Mouse (Mus musculus) testis, adult 10 weeks (tissue): ENCODE data around the gene Chrnd. TPM values are rescaled to one million over a fixed set of nuclear protein-coding genes. Genes with fewer than 3 reads are reported as not detected.

Experiments used
- polyA plus RNA-seq: library from polyadenylated mRNA; stranded (reverse); fragments of 350-450 nt; fragmentation: Illumina TruSeq; extraction: RNeasy Lipid Tissue Mini Kit (QIAGEN cat#74804); gene quantifications from one replicate; pipeline ENCODE4 v1.2.3, GENCODE M21; 2014; ENCODE audit warnings: low read depth, low replicate concordance

Chrnd gene
- not detected for polyA plus RNA-seq

GRCm38 (mm10) chr1:87190429-87190828 is at the start of gene Chrnd:
TSS of gene Chrnd (plus strand) at chr1:87190607.

DNA sequence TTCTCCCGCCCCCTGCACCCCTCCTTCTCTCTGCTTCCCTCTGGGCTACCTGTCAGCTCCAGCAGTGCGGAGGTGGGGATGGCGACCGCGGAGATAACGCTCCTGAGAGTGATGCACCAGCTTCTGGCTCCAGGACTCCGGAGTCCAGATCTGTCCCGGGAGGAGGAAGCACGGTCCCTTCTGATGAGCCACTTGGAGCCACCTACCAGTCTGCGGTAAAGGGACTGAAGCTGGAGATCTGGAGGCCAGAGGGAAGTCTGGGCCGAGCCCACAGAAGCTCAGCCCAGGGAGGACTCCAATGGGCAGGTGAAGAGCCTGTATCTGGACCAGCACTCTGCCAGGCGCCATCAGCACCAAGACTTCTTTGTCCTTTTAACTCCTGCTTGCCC is 34.2 kb upstream of the Chrnd start, which contains the start of gene Ecel1:
Gene Ecel1, minus strand, starts transcription at position 323 of the 389 bp plus-strand sequence.

DNA sequence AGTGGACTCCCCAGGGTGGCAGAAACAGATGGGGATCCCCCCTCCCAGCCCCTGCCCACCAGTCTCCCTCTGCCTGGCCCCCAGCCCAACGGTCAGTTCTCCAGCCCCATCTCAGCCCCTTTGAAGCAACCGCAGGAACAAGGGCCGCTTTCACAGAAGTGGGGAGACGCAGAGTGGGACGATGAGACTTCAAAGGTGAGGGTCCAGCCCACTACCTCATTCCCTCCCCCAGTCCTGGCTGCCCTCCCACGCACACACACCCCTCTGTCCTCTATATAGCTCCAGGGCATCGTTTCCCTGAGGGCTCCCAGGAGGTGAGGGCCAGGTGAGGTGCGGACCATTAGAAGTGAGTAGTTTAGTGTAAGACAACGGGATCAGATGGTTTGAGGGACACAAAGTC is 7.4 kb upstream of the Chrnd start, which contains the start of gene Prss56:
Gene Prss56, plus strand, starts transcription at position 301 of the 400 bp plus-strand sequence.

GRCm38 (mm10) chr1:87204465-87204864 is 14.1 kb downstream of the Chrnd start, which contains the start of gene Chrng:
TSS of gene Chrng (plus strand) at chr1:87204657.

DNA sequence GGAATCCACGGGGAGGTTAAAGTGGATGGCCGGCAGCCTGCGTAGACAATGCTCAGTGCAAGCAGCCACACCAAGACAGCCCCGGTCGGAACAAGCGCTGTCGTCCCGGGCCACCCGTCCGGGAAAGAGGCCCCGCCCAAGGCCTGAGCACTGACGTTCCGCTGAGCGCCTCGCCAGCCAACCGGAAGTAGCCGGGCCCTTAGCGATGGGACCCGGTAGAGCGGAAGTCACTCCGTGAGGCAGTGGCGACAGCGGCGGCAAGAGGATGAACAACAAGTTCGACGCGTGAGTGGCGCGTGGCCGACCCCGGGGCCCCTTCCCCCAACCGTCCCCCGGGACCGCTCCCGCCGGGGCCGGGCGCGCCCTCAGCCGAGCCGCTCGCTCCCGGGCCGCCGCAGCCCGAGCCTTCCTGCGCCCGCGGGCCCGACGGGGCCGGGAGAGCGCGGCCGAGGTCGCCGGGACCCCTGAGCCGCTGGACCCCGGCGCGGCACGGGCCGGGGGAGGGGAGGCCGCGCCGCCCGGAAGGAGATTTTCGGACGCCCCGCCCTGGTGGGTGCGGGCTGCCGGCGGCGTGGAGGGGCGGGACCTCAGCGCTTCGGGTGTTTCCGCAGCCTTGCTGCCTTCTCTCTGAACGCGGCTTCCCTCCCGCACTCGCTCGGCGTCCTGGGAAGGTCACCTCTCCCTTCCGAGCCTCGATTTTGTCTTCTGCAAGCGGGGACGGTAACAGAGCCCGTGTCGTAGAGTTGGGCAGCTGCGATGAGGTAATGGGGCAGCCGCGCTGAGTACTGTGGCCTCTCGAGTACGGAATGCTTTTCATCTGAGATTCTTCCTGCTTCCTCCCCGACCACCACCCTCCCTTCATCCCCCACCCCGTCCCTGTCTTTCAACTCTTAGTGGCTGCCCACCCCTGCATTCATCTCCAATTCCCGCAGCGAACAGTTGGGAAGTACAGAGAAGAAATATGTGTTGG is 23.6 kb downstream of the Chrnd start, which contains the start of gene Eif4e2:
Gene Eif4e2, plus strand, starts transcription at position 180 of the 970 bp plus-strand sequence.

Other genes with a start within 250 kb of the Chrnd start
- gene Alppl2, start 100.7 kb upstream of the Chrnd start, polyA plus RNA-seq, result 0.27 TPM
- gene Alpi, start 89.0 kb upstream of the Chrnd start, polyA plus RNA-seq, result not detected
- 0.20 TPM for gene Akp3, start 65.6 kb upstream of the Chrnd start, polyA plus RNA-seq
- gene Ecel1, start 34.1 kb upstream of the Chrnd start, polyA plus RNA-seq, result not detected
- gene Prss56, start 7.3 kb upstream of the Chrnd start, polyA plus RNA-seq, result 0.21 TPM
- gene Chrng, start 14.1 kb downstream of the Chrnd start, polyA plus RNA-seq, result not detected
- 106 TPM for gene Eif4e2, start 23.3 kb downstream of the Chrnd start, polyA plus RNA-seq
- 550 TPM for gene Efhd1, start 73.8 kb downstream of the Chrnd start, polyA plus RNA-seq
- gene Gigyf2, start 136.4 kb downstream of the Chrnd start, polyA plus RNA-seq, result 72.2 TPM
- gene Kcnj13, start 204.1 kb downstream of the Chrnd start, polyA plus RNA-seq, result 0.17 TPM